Mouse (Mus musculus): ENCODE data around the gene Eogt. TPM values are rescaled to one million over a fixed set of nuclear protein-coding genes. Genes with fewer than 3 reads are reported as not detected.

The Eogt gene
- total RNA-seq (2014; rRNA removed; ENCODE audit: low replicate concordance) (13.9 and 40.0 TPM in 2 replicates), polyA plus RNA-seq (2015; fragmentation: Nextera tagmentation; extraction: Ambion mirVana) (6.6 and 7.0 TPM in 2 replicates)

- H3K4me3 ChIP-seq (ENCODE audit: low read depth, low read length): peak within 1 kb of the TSS; percentile 91
- H3K27me3 ChIP-seq (ENCODE audit: control insufficient read depth, insufficient read depth, low read length): no peaks in the 10 kb centered on the region
- peak within 1 kb of the TSS; percentile 91 for H3K27ac ChIP-seq (ENCODE audit: low read depth)
- DNase-seq (ENCODE audit: low spot score) (peak; percentile 69), ATAC-seq (ENCODE audit: insufficient read depth, low read depth) (peak; percentile 81)
- peaks cover 12% of the 10 kb centered on the region for H3K4me1 ChIP-seq (ENCODE audit: control insufficient read depth, insufficient read depth)
- H3K36me3 ChIP-seq (replicated peaks; ENCODE audit: control insufficient read depth, insufficient read depth, low read length): peaks cover 13% of the 10 kb centered on the region
- peak; percentile 35 for TF ChIP-seq CTCF (IDR thresholded peaks at IDR 0.05; ENCODE audit: low read depth)
- no peak for TF ChIP-seq EP300 (IDR thresholded peaks at IDR 0.05; ENCODE audit: low read depth)
- WGBS: 0% methylated on average over 50 of the region's 56 CpGs
- peak within 1 kb of the TSS; percentile 95 for H3K9ac ChIP-seq (replicated peaks; ENCODE audit: low read depth, low read length)
- no peaks in the 10 kb centered on the region for H3K9me3 ChIP-seq (replicated peaks; ENCODE audit: control insufficient read depth, low read length)
- peak within 1 kb of the TSS; percentile 98 for H3K4me2 ChIP-seq (ENCODE audit: low read depth, low read length)
These were observed at the start of gene Eogt for GRCm38 (mm10) chr6:97148383-97149251. Gene Eogt, minus strand, starts transcription at chr6:97149182.

- ATAC-seq (ENCODE audit: insufficient read depth, low read depth): peak; percentile 51
- H3K4me3 ChIP-seq (ENCODE audit: low read depth, low read length): peak overlapping the region; percentile 91
- peak overlapping the region; percentile 96 for H3K9ac ChIP-seq (replicated peaks; ENCODE audit: low read depth, low read length)
- no peaks in the 10 kb centered on the region for H3K27me3 ChIP-seq (ENCODE audit: control insufficient read depth, insufficient read depth, low read length)
- peaks cover 13% of the 10 kb centered on the region for H3K4me1 ChIP-seq (ENCODE audit: control insufficient read depth, insufficient read depth)
- peak overlapping the region; percentile 89 for H3K27ac ChIP-seq (ENCODE audit: low read depth)
- TF ChIP-seq EP300 (IDR thresholded peaks at IDR 0.05; ENCODE audit: low read depth) (0 out of 2 replicates have a peak, but pooled peaks have one; percentile 47), CTCF (IDR thresholded peaks at IDR 0.05; ENCODE audit: low read depth) (no peak)
- peak; percentile 22 for DNase-seq (ENCODE audit: low spot score)
- 6% methylated on average over 11 of the region's 11 CpGs for WGBS
- H3K36me3 ChIP-seq (replicated peaks; ENCODE audit: control insufficient read depth, insufficient read depth, low read length): peaks cover 21% of the 10 kb centered on the region; the same call in 1 of the 2 replicates
- peak overlapping the region; percentile 68 for H3K4me2 ChIP-seq (ENCODE audit: low read depth, low read length)
- H3K9me3 ChIP-seq (replicated peaks; ENCODE audit: control insufficient read depth, low read length): no peaks in the 10 kb centered on the region
These were observed 30.4 kb upstream of the Eogt start for GRCm38 (mm10) chr6:97179367-97179828.

- Histone ChIP-seq H3K36me3 (replicated peaks; ENCODE audit: control insufficient read depth, insufficient read depth, low read length) (peaks cover 19% of the 10 kb centered on the region; the same call in 1 of the 2 replicates), H3K27ac (ENCODE audit: low read depth) (peak within 1 kb of the TSS; percentile 89), H3K4me2 (ENCODE audit: low read depth, low read length) (peak within 1 kb of the TSS; percentile 68), H3K9me3 (replicated peaks; ENCODE audit: control insufficient read depth, low read length) (no peaks in the 10 kb centered on the region), H3K27me3 (ENCODE audit: control insufficient read depth, insufficient read depth, low read length) (no peaks in the 10 kb centered on the region), H3K9ac (replicated peaks; ENCODE audit: low read depth, low read length) (peak within 1 kb of the TSS; percentile 96), H3K4me1 (ENCODE audit: control insufficient read depth, insufficient read depth) (peaks cover 13% of the 10 kb centered on the region), H3K4me3 (ENCODE audit: low read depth, low read length) (peak within 1 kb of the TSS; percentile 91)
- under 1% methylated on average over 78 of the region's 80 CpGs for WGBS
- TF ChIP-seq CTCF (IDR thresholded peaks at IDR 0.05; ENCODE audit: low read depth): no peak
- no peak; the same call in 1 of the 2 replicates for TF ChIP-seq EP300 (IDR thresholded peaks at IDR 0.05; ENCODE audit: low read depth)
- DNase-seq (ENCODE audit: low spot score) (peak; percentile 93), ATAC-seq (ENCODE audit: insufficient read depth, low read depth) (peak; percentile 97)
These were observed 29.7 kb upstream of the Eogt start, which contains the start of gene Tmf1 for GRCm38 (mm10) chr6:97178491-97179366. Gene Tmf1, minus strand, starts transcription at chr6:97179122.

GRCm38 (mm10) chr6:97175716-97176115 lies 26.7 kb upstream of the Eogt start:
- Histone ChIP-seq H3K4me3 (ENCODE audit: low read depth, low read length) (no peak overlapping the region), H3K27me3 (ENCODE audit: control insufficient read depth, insufficient read depth, low read length) (no peaks in the 10 kb centered on the region), H3K9ac (replicated peaks; ENCODE audit: low read depth, low read length) (no peak overlapping the region), H3K4me1 (ENCODE audit: control insufficient read depth, insufficient read depth) (peaks cover 13% of the 10 kb centered on the region), H3K27ac (ENCODE audit: low read depth) (no peak overlapping the region), H3K36me3 (replicated peaks; ENCODE audit: control insufficient read depth, insufficient read depth, low read length) (peaks cover 33% of the 10 kb centered on the region), H3K9me3 (replicated peaks; ENCODE audit: control insufficient read depth, low read length) (no peaks in the 10 kb centered on the region; the same call in 1 of the 2 replicates), H3K4me2 (ENCODE audit: low read depth, low read length) (no peak overlapping the region)
- no peak for ATAC-seq (ENCODE audit: insufficient read depth, low read depth)
- TF ChIP-seq EP300 (IDR thresholded peaks at IDR 0.05; ENCODE audit: low read depth) (no peak), CTCF (IDR thresholded peaks at IDR 0.05; ENCODE audit: low read depth) (no peak)
- DNase-seq (ENCODE audit: low spot score): no peak
- 61% methylated on average over 11 of the region's 11 CpGs for WGBS

- no peaks in the 10 kb centered on the region for H3K27me3 ChIP-seq (ENCODE audit: control insufficient read depth, insufficient read depth, low read length)
- peaks cover 12% of the 10 kb centered on the region for H3K4me1 ChIP-seq (ENCODE audit: control insufficient read depth, insufficient read depth)
- WGBS: 78% methylated on average over 6 of the region's 6 CpGs
- DNase-seq (ENCODE audit: low spot score) (no peak), ATAC-seq (ENCODE audit: insufficient read depth, low read depth) (no peak)
- TF ChIP-seq CTCF (IDR thresholded peaks at IDR 0.05; ENCODE audit: low read depth) (peak; percentile 28), EP300 (IDR thresholded peaks at IDR 0.05; ENCODE audit: low read depth) (no peak)
- H3K9ac ChIP-seq (replicated peaks; ENCODE audit: low read depth, low read length): no peak overlapping the region
- no peaks in the 10 kb centered on the region for H3K9me3 ChIP-seq (replicated peaks; ENCODE audit: control insufficient read depth, low read length)
- H3K27ac ChIP-seq (ENCODE audit: low read depth): no peak overlapping the region
- H3K4me2 ChIP-seq (ENCODE audit: low read depth, low read length): no peak overlapping the region
- peaks cover 9% of the 10 kb centered on the region for H3K36me3 ChIP-seq (replicated peaks; ENCODE audit: control insufficient read depth, insufficient read depth, low read length)
- no peak overlapping the region for H3K4me3 ChIP-seq (ENCODE audit: low read depth, low read length)
These were observed 1.2 kb upstream of the Eogt start for GRCm38 (mm10) chr6:97150156-97150555.
